Mouse (Mus musculus): Measurements from ENCODE around the gene Thop1.
"Not testable (repeated sequence)": the region's sequence is repeated elsewhere in the genome, so short reads cannot be mapped to it uniquely, and the experiment has no call there.

Thop1 gene

DNA sequence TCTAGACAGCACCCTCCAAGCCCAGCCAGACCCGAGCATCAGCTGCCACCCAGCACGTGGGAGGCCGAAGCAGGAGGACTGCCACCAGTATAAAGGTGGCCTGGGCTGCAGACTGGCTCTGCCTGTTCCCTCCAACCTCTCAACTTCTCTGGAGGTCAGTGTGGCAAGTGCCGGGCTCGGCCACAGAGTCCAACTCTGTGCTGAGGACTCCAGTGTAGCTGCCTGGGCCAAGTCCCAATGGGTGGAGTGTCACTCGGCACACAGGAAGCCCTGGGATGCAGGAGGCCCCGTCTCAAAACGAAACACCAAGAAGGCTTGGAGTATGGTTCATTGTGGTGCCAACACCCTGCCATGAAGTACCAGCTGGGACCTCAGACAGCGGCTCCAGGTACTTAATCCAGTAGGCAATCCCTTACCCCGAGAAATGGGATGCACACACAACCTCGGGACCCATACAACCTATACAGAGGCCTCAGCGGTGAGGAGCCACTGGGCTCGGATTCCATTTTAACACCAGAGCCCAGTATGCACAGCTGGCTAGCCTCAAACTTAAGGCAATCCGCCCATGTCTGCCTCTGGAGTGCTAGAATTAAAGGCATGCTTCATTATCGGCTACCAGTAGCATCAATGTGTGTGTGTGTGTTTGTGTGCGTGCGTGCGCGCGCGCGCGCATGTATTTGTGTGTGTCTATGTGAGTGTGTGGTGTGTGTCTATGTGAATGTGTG is 12.3 kb upstream of the Thop1 start:
- no peak for DNase-seq (ENCODE audit: low spot score)

DNA sequence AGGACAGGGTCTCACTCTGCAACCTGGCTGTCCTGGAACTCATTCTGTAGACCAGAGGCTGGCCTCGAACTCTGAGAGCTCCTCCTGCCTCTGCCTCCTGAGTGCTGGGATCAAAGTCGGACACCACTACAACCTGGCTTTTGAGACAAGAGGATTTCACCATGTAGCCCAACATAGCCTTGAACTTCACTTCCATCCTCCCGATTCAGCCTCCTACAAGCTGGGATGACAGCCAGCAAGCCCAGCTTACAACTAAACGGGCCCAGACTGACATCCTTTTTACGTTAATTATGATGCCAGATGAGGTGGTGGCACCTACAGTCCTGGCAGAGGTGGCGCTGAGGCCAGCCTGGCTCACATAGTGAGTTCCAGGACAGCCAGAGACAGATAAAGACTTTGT is 10.9 kb upstream of the Thop1 start:
- DNase-seq (ENCODE audit: low spot score): no peak

DNA sequence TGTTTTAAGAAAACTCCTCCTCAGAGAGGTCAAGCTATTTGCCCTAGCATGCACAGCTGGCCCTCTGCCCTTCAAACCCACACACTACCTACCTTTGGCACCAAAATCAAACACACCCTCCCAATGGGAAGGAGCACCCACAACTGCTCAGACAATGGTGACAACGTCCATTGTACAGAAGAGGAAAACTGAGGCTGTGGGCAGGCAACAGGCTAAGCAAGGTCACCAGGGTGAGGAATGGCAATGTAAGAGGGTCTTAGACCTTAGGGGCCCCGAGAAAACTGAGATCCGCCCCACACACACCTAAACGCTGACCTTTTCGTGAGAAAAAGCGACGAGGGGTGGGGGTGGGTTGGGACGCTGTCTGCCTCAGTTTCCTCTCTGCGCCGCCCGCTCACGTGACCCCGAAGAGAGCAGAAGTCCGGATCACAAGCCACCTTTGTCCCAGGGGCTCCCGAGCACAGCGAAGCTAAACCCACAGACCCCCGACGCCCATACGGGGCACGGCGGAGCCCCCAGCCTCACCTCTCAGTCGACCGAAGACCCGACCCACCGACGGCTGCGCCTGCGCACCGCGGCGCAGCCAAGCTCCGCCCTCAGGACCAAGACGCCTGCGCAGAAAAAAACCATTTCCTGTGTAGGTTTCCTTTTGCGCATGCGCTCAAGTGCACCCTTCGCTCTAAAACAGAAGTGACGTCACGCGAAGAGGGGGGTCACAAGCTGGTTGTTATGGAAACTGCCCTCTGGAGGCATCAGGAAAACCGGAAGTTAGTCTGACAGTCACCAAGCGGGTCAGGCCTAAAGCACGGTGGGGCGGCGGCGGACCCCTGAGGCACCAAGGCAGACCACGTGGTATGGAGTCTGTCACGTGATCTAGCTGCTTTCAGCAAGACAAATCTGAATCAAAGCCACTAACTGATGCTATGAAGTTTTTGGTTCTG is 10.0 kb upstream of the Thop1 start, which contains the start of gene Sgta:
Sgta (minus strand) TSS at position 579 of the 941 bp plus-strand sequence.
- DNase-seq (ENCODE audit: low spot score): peak; percentile 100

DNA sequence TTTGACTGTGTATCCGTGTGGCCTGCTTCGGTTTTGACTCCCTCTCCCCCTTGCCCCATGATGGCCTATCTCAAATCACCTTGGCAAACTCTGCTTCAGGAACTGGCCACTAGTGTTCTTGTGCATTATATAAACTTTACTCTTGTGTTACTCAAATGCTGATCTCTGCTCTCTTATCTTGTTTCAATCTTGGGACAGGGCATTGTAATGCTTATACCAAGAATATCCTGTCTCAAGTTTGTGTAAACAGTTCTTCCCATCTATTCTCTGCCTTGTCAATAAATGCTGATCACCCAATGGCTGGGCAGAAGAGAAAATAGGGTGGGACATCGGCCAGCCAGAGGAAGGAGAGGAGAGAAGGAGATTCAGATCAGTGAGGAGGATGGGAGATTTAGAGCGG is 7.1 kb upstream of the Thop1 start:
- DNase-seq (ENCODE audit: low spot score): no peak

GRCm38 (mm10) chr10:81064519-81064918 is 5.3 kb upstream of the Thop1 start:
- DNase-seq (ENCODE audit: low spot score): not testable (repeated sequence)

GRCm38 (mm10) chr10:81068706-81069105 is 1.1 kb upstream of the Thop1 start:
- no peak for DNase-seq (ENCODE audit: low spot score)

- DNase-seq (ENCODE audit: low spot score): no peak
These were observed 2.5 kb downstream of the Thop1 start for GRCm38 (mm10) chr10:81072290-81072689.

DNA sequence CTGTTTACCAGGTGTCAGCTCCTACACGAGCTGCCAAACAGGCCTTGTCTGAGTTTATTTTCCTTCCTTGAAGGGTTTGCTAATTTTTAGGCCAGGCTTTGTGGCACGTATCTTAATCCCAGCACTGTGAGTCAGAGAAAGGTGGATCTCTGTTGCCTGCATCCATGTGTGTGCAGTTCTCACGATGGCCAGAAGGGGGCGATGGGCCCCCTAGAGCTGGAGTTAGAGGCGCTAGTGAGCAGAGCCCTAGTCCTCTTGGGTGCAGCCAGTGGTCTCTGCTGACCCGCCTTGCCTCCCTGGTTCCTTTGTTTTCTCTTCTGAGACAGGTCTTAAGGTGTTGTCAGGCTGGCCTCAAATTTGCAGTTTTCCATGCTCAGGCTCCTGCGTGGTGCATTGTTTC is 3.6 kb downstream of the Thop1 start:
- no peak for DNase-seq (ENCODE audit: low spot score)

DNA sequence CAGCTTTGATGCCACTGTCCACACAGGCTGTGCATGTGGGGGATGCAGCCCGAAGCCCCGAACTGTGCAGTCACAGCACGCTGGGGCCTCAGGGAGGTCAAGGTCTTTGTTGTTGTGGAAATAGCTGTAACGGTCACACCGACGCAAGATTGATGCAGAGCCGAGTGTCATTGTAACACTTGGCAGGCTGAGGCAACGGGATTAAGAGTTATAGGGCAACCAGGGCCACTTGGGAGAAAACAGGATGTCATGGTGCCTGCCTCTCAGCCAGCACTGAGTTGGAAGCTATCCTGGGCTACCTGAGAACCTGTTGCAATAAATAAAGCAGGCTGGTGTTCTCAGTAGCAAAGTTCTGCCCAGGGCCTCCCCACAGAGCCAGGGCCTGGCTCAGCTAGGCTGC is 5.9 kb downstream of the Thop1 start:
- no peak for DNase-seq (ENCODE audit: low spot score)

- DNase-seq (ENCODE audit: low spot score): no peak
These were observed 6.5 kb downstream of the Thop1 start for GRCm38 (mm10) chr10:81076356-81076755.

GRCm38 (mm10) chr10:81077916-81078315 is 8.1 kb downstream of the Thop1 start:
- DNase-seq (ENCODE audit: low spot score): no peak

DNA sequence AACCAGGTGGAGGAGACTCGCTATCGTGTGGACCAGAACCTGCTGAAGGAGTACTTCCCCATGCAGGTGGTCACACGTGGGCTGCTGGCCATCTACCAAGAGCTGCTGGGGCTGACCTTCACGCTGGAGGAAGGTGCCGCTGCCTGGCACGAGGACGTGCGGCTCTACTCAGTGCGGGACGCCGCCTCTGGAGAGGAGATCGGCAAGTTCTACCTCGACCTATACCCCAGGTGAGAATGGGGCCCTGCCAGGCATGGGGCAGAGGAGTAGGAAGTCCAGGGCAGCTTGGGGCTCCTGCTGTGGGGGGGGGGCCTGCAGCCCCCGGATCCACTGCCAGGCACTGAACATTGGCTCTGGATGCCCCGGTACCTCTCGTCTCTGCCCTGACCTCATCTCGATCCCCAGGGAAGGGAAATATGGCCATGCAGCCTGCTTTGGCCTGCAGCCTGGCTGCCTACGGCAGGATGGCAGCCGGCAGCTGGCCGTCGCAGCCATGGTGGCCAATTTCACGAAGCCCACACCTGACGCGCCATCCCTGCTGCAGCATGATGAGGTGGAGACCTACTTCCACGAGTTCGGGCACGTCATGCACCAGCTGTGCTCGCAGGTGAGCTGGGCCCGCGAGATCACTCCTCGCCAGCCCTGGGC is 10.3 kb downstream of the Thop1 start:
- no peak for DNase-seq (ENCODE audit: low spot score)

- DNase-seq (ENCODE audit: low spot score): peak; percentile 80
These were observed 12.5 kb downstream of the Thop1 start for GRCm38 (mm10) chr10:81082168-81082960.

DNA sequence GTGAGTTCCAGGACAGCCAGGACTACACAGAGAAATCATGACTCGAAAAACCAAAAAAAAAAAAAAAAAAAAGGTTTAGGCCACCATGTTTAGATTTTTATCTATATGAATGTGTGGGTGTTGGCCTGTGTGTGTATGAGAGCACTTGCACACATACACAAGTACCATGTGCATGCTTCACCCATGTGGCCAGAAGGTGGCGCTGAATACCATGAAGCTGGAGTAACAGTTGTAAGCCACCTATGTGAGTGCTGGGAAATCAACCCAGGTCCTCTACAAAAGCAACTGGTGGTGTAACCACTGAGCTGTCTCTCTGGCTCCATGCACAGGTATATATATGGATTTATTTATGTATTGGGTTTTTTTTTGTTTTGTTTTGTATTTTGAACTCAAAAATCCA is 17.2 kb downstream of the Thop1 start:
- no peak for DNase-seq (ENCODE audit: low spot score)

DNA sequence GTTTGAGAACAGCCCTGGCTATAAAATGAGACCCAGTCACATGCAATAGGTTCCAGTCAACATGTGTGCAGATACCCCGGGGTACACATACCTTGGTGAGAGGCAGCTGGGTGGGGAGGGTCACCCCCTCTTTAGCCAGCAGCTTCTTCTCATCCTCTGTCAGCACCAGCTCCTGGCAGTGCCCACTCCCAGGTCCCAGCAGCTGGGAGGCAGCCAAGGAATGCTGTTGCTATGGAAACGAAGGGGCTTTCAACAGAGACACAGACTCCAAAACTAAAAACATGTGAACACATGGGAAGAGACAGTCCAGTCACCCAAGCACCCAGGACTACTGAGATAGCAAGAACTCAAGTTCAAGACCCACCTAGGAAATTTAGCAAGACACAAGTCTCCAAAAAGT is 19.4 kb downstream of the Thop1 start:
- no peak for DNase-seq (ENCODE audit: low spot score)

- no peak for DNase-seq (ENCODE audit: low spot score)
These were observed 20.8 kb downstream of the Thop1 start for GRCm38 (mm10) chr10:81090621-81091020.

DNA sequence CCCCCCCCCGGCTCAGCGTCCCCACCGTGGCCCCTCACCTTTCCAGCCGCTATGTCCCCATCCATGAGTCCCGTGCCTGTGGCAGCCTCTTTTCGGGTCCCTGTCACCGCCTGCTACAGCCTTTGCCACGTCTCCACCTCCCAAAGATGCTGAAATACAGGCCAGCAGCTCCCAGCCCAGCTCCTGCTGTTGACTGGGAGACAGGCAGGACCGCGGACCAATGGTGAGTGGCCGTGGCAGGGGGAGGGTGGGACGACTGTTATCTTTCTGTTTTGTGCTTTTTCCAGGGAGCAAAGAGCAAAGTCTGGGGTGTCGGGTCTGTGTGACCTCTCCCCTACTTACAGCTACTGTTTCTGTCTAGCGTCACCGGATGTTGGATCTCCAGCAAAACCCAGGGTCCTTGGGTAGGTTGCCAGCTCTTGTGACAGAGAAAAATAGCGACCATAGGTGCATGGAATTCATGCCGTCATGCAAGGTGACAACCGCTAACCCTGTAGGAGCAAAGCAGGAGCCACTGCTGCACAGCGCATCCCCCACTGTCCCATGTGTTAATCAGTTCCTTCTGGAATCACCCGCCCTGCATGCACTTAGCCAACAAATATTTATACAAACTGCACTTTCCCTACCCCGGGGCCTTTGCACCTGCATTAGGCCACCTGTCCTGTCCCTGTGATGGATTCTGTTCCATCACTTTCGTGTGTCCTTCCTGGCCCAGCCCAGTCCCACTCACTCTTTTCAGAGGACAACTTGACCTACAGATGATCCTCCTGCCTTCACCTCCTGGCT is 22.8 kb downstream of the Thop1 start:
- no peak for DNase-seq (ENCODE audit: low spot score)

- DNase-seq (ENCODE audit: low spot score): no peak
These were observed 25.3 kb downstream of the Thop1 start for GRCm38 (mm10) chr10:81094931-81095678.

DNA sequence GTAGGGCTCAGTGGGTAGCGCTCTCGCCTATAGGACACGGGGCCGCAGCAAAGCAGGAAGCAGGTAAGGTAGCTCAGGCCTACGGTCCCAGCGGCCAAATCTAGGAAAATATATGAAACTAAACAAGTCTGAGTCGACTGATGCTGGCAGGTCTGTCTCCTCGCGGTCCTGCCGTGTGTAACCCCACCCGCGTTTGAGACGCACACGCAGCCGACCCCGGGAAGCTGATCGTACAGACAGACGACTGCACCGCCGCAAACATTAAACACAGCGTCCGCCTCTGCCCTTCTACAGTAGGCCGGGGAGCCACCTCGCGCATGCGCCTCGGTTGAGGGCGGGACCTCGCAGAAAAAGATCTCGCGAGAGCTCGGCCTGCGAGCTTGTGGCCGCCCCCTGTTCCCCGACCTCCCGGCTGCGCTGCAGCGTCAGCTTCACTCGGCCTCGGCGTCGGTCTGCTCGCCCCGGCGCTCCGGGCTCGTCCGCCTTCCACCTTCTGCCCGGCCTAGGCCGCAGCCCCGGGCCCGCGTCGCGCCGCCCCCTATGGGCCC is 35.8 kb downstream of the Thop1 start, which contains the start of gene Map2k2:
Map2k2 (plus strand) TSS at position 351 of the 548 bp plus-strand sequence.
- DNase-seq (ENCODE audit: low spot score): peak; percentile 87
